Mouse (Mus musculus) gastrocnemius, postnatal 14 days (tissue): ENCODE results near the gene Ubl5. TPM values are rescaled to one million over a fixed set of nuclear protein-coding genes. Genes with fewer than 3 reads are reported as not detected.
"Not testable (repeated sequence)": the region's sequence is repeated elsewhere in the genome, so short reads cannot be mapped to it uniquely, and the experiment has no call there.

Source experiments
- DNase-seq: peaks from one replicate; pipeline ENCODE4 v3.0.0; 2021; ENCODE audit warnings: mixed read lengths
- intact Hi-C: fragments of 180-260 bp; cut with DNase I; formaldehyde crosslinking; loops from one replicate; pipeline ENCODE4 v1.15.1; 2025; ENCODE audit warnings: low total_unique reads
- total RNA-seq, 2 experiments: library from RNA; stranded (reverse); gene quantifications; 2 replicates each; pipeline ENCODE4 v1.2.3; 2021

Gene Ubl5
- total RNA-seq, 2 experiments from 2014 or later: 172 to 182 TPM

DNA sequence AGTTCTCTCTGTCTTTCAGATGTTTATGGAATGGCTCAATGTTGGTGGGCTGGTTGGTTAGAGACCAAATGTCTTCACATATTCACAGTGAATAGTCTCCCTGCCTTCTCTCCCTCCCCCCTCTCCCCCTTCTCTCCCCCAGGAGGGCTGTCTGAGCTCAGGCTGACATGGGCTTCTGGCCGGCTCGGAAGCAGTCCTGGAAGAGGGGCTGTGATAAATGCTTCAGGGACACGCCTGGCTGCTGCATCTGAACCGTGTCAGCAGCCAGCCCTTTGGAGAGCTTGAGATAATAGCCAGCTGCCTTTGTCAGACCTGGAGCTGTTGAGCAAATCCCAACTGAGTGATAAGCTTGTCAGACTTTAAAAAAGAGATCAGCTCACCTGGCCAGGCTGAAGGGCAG lies 47.2 kb downstream of the Ubl5 start:
- no peak for DNase-seq
- intact Hi-C loops: no loop called here

- intact Hi-C loops, DNase-seq: not testable (repeated sequence)
Measured at GRCm38 (mm10) chr9:20690449-20690848, 47.8 kb downstream of the Ubl5 start.

- DNase-seq: no peak
- intact Hi-C loops: no loop called here
Measured at GRCm38 (mm10) chr9:20692863-20693262, 50.2 kb downstream of the Ubl5 start.

DNA sequence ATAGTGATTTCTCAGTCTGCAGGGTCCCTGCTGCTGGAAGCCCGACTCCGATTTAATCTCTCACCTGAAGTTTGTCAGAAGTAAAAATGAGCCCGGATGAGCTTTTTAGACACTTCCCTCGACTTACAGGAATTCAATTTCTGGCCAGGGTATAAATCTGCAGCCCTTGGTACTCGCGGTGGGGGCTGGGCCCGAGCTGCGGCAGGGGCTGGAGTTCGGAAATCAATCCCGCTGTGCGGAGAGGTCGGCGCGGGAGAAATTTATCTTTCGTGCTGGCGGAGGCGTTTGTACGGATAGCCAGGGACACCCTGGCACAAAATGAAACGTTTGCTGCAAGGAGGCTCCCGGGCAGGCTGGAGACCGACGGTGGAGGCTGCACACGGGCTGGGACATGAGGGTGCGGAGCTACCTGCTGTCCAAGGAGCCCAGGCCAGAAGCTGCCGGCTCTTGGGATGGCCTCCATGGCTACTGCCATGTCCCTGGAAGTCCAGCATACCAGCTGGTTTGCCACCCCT lies 52.1 kb downstream of the Ubl5 start:
- no peak for DNase-seq
- intact Hi-C loops: no loop called here

DNA sequence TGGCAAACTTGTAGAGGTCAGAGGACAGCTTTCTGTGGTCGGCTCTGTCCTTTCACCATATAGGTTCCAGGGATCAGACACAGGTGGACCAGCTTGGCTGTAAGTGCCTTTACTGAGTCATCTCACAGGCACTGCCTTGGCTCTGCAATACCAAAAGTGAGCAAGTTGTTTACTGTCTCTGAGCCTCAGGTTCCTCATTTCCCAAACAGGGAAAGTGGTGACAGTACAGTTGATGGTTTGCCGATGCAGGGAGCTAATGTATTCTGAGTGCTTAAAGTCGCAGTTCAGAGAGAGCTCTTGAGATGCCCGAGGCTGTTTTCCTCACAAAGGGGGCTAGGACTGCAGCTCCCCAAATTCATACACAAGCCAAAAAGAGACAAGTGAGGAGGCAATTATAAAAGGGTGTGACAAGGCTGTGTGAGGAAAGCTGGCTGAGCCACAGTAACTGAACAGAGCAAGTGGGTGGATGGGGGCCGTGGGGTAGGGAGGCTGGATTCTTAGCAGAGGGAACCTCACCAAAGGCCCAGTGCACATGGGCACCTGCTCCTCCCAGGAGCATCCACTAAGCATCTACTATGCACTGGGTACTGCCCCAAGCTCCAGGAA lies 53.5 kb downstream of the Ubl5 start:
- intact Hi-C loops: no loop called here

More for the DNA sequence above, 53.5 kb downstream of the Ubl5 start:
- DNase-seq: no peak

Other genes starting within 250 kb of the Ubl5 start
- gene Zfp26, start 182.7 kb upstream of the Ubl5 start, total RNA-seq: 1 to 10 TPM; 7.6 to 8.5 TPM
- 1 to 10 TPM; 7.4 to 8.2 TPM for gene Zfp426, start 150.1 kb upstream of the Ubl5 start, total RNA-seq
- 10 to 100 TPM; 22.2 to 22.6 TPM for gene Zfp266, start 121.5 kb upstream of the Ubl5 start, total RNA-seq
- 1 to 10 TPM; 4.1 to 4.4 TPM for gene Zfp846, start 61.6 kb upstream of the Ubl5 start, total RNA-seq
- 1 to 10 TPM; 5.7 to 6.6 TPM for gene Fbxl12, start 1.9 kb downstream of the Ubl5 start, total RNA-seq
- 10 to 100 TPM; 14.6 to 15.5 TPM for gene Pin1, start 9.2 kb downstream of the Ubl5 start, total RNA-seq
- gene Olfm2, start 103.5 kb downstream of the Ubl5 start, total RNA-seq: under 1 TPM in 1 of 2 experiments, not detected in 1; 0.29 TPM
- 10 to 100 TPM; 55.2 to 69.0 TPM for gene Col5a3, start 172.2 kb downstream of the Ubl5 start, total RNA-seq
- gene Rdh8, start 175.6 kb downstream of the Ubl5 start, total RNA-seq: under 1 TPM in 1 of 2 experiments, not detected in 1; 0.22 TPM
- gene A230050P20Rik, start 225.8 kb downstream of the Ubl5 start, total RNA-seq: 1 to 10 TPM; 3.3 to 3.4 TPM
- 1 to 10 TPM; 3.5 to 4.1 TPM for gene Angptl6, start 236.8 kb downstream of the Ubl5 start, total RNA-seq
- 10 to 100 TPM in 1 of 2 experiments, 1 to 10 TPM in 1; 9.7 to 11.9 TPM for gene Ppan, start 245.3 kb downstream of the Ubl5 start, total RNA-seq